Mouse (Mus musculus) lung, embryonic 16.5 days (tissue): ENCODE data around the gene Snrpf. TPM values are rescaled to one million over a fixed set of nuclear protein-coding genes. Genes with fewer than 3 reads are reported as not detected.

Experiments used
- ATAC-seq: fragments of 200-750 bp; cut with Nextera tagmentation; 2 replicates; pipeline ENCODE4 v1.8.0; 2017; ENCODE audit warnings: low read depth, mild to moderate bottlenecking, moderate library complexity
- H3K27ac ChIP-seq: fragments of 300-500 bp; sonication (generic); 2 replicates; pipeline ENCODE4 v1.5.1; 2014; ENCODE audit warnings: mild to moderate bottlenecking, control low read depth, low read length
- H3K27me3 ChIP-seq: fragments of 300-500 bp; sonication (generic); 2 replicates; pipeline ENCODE4 v1.6.1; 2014; ENCODE audit warnings: low read depth, low read length, mixed read lengths; ENCODE audit not compliant: control insufficient read depth, insufficient read depth
- H3K36me3 ChIP-seq: fragments of 300-500 bp; sonication (generic); 2 replicates; pipeline ENCODE4 v1.6.1; 2014; ENCODE audit warnings: low read length; ENCODE audit not compliant: control insufficient read depth, insufficient read depth
- H3K4me1 ChIP-seq: fragments of 300-500 bp; sonication (generic); replicated peaks from 2 replicates; pipeline ENCODE4 v1.6.1; 2014; ENCODE audit warnings: low read length, mixed read lengths; ENCODE audit not compliant: control insufficient read depth, insufficient read depth
- H3K4me2 ChIP-seq: fragments of 300-500 bp; sonication (generic); 2 replicates; pipeline ENCODE4 v1.6.1; 2014; ENCODE audit warnings: low read depth, low read length, control low read depth
- H3K4me3 ChIP-seq: fragments of 300-500 bp; sonication (generic); 2 replicates; pipeline ENCODE4 v1.5.1; 2014; ENCODE audit warnings: mild to moderate bottlenecking, low read length, control low read depth
- H3K9ac ChIP-seq: fragments of 300-500 bp; sonication (generic); 2 replicates; pipeline ENCODE4 v1.6.1; 2014; ENCODE audit warnings: low read length, control low read depth
- H3K9me3 ChIP-seq: fragments of 300-500 bp; sonication (generic); 2 replicates; pipeline ENCODE4 v1.6.1; 2016; ENCODE audit warnings: low read length; ENCODE audit not compliant: control insufficient read depth
- WGBS: fragments of 180-500 bp; shearing (Covaris S2); extraction: QIAGEN DNeasy Blood & Tissue Kit; methylation state at CpG from one replicate; pipeline ENCODE4 v1.1.7; 2014; 5-methylcytosine and 5-hydroxymethylcytosine counted together
- polyA plus RNA-seq: library from polyadenylated mRNA; unstranded; fragments of >200 nt; fragmentation: Nextera tagmentation; extraction: Ambion mirVana; gene quantifications from 2 replicates; pipeline ENCODE4 v1.2.1, GENCODE M21; 2015

Snrpf gene
- polyA plus RNA-seq, 1 experiment from 2014 or later, result 105 TPM

DNA sequence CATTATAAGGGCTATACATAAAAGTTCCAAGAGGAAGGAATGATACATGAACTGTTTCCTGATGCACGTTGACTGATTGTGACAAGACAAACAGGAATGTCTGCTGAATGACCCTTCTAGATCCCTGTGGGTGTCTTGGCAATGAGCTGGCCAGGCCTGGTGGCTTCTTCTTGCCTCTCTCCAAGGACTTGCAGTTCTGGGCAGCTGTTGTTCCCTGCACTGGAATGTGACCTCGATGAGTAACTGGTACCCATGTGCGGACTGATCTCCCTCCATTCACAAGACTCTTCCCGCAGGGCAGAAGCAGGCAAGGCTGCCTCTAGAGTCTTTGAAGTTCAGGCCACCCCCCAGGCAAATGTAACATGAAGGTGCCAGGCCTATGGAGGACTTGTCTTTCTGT is 6.3 kb upstream of the Snrpf start:
- Histone ChIP-seq H3K27me3 (no peaks in the 10 kb centered on the region), H3K4me3 (no peak overlapping the region), H3K36me3 (no peaks in the 10 kb centered on the region), H3K9ac (no peak overlapping the region), H3K27ac (no peak overlapping the region), H3K4me1 (peaks cover 3% of the 10 kb centered on the region; the same call in 1 of the 2 replicates), H3K9me3 (no peaks in the 10 kb centered on the region), H3K4me2 (no peak overlapping the region)
- ATAC-seq, result no peak
- 38% methylated on average over 4 of the region's 4 CpGs for WGBS

DNA sequence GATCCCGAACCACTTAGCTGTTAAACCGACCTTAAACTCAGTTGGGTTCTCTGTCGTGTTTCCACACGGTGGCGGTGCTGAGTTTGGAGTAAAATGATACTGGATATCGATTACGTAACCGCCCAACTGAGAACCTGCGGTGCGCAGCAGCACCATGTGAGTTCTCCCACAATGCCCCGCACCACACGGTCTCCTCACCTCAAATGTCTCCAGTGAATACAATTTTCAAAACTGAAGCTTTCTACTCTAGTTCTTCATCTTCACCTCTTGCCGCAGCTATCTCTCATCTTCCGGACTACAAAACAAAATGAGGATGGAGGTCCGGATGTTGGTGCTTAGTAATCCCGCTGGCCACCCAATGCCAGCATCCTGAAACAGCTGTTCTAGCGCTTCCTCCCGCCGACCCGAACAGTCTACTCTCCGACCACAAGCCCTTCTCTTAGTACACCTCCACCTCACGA is 4.5 kb upstream of the Snrpf start:
- Histone ChIP-seq H3K36me3 (no peaks in the 10 kb centered on the region), H3K9ac (peak overlapping the region; percentile 53), H3K4me3 (peak overlapping the region; percentile 44), H3K27me3 (no peaks in the 10 kb centered on the region), H3K4me1 (peaks cover 3% of the 10 kb centered on the region; the same call in 1 of the 2 replicates), H3K4me2 (peak overlapping the region; percentile 82), H3K9me3 (no peaks in the 10 kb centered on the region), H3K27ac (no peak overlapping the region)
- under 1% methylated on average over 22 of the region's 22 CpGs for WGBS
- ATAC-seq, result peak; percentile 41; the same call in 1 of the 2 replicates

DNA sequence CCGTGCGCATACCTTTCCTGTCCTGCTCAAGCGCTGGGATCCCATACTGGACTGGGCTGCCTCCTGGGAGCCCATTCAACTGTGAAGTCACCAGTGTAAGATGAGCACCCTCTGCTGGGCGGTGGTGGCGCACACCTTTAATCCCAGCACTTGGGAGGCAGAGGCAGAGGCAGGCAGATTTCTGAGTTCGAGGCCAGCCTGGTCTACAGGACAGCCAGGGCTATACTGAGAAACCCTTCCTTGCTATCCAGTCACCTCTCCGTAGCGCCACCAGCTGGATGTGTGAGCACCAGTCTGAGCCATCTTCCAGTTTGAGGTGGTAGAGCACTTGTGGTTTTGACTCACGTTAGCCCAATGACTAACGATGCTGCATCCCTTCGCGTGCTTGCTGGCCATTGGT is 3.0 kb upstream of the Snrpf start:
- Histone ChIP-seq H3K4me2 (no peak overlapping the region), H3K27ac (no peak overlapping the region), H3K4me3 (no peak overlapping the region), H3K36me3 (no peaks in the 10 kb centered on the region), H3K27me3 (no peaks in the 10 kb centered on the region), H3K9me3 (no peaks in the 10 kb centered on the region), H3K9ac (no peak overlapping the region), H3K4me1 (peaks cover 14% of the 10 kb centered on the region)
- WGBS, result 54% methylated on average over 12 of the region's 12 CpGs
- ATAC-seq, result no peak

DNA sequence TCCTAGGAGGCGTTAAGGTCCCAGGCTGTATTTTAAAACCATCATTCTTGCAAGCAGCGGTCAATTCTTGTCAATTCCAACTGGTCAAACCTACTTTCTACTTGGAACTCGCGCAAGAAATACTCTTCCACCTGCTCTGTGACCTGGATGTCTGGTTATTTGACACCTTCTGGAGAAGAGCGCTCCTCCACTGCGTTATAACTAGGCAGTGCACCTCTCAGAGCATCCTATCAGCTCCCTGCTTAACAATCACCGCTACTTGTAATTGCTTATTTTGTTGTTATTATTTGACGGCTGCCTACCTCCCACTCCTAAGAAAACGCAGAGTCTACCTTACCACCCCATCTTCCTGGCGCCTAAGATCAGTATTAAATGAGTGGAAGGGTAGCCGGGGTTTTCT is 710 bp downstream of the Snrpf start:
- peak overlapping the region; percentile 81 for H3K9ac ChIP-seq
- H3K36me3 ChIP-seq, result peaks cover 7% of the 10 kb centered on the region
- WGBS, result under 1% methylated on average over 11 of the region's 11 CpGs
- H3K4me3 ChIP-seq, result peak overlapping the region; percentile 82
- no peaks in the 10 kb centered on the region for H3K9me3 ChIP-seq
- H3K27ac ChIP-seq, result peak overlapping the region; percentile 52
- peaks cover 10% of the 10 kb centered on the region for H3K4me1 ChIP-seq
- ATAC-seq, result no peak
- no peaks in the 10 kb centered on the region for H3K27me3 ChIP-seq
- peak overlapping the region; percentile 71 for H3K4me2 ChIP-seq

DNA sequence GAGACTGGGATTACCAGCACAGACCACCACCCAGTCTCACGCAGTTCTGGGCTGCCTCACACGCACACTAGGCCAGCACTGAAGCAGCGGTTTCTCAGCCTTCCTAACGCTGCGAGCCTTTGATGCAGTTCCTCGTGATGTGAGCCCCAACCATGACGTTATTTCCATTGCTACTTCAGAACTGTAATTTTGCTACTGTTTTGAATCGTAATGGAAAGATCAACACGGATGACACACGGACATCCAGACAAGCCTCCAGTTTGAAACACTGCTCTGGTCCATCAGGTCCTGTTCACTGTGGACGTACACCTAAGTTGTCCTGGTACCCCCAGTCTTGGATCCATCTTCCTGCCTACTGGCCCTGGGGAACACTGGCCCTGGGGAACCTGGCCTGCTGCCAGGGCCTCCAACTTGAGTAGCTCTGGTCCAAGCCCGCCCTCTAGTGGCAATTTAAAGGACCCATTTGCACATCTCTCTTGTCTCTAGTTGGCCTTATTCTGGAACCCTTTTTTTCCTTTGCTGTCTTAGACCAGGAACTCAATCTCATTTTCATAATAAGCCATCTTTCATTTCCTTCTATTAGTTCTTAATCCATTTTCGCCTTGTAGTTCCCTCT is 12.1 kb downstream of the Snrpf start:
- H3K4me1 ChIP-seq, result no peaks in the 10 kb centered on the region
- no peak overlapping the region for H3K4me3 ChIP-seq
- ATAC-seq, result peak; percentile 57; the same call in 1 of the 2 replicates
- 63% methylated on average over 13 of the region's 13 CpGs for WGBS
- H3K4me2 ChIP-seq, result no peak overlapping the region
- H3K27me3 ChIP-seq, result no peaks in the 10 kb centered on the region
- H3K27ac ChIP-seq, result no peak overlapping the region
- no peaks in the 10 kb centered on the region for H3K9me3 ChIP-seq
- no peaks in the 10 kb centered on the region for H3K36me3 ChIP-seq
- no peak overlapping the region for H3K9ac ChIP-seq

DNA sequence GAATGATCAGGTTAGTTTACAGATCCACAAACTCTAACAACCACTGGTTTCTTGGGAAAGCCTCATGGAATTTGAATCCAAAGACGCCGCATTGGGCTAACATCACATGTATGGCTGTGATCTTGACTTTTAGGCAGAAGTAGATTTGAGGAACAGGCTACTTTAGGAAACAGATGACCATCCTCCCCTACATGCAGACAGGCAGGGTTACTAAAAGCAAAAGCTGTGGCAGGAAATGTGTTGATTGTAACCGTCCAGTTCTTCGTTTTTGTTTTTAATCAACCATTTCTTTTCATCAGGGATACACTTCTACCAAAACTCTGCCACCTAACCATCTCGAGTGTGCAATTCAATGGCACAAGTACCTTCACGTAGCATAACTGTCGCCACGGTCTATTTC is 13.5 kb downstream of the Snrpf start:
- WGBS, result 86% methylated on average over 8 of the region's 8 CpGs
- no peak overlapping the region for H3K27ac ChIP-seq
- H3K4me2 ChIP-seq, result no peak overlapping the region

DNA sequence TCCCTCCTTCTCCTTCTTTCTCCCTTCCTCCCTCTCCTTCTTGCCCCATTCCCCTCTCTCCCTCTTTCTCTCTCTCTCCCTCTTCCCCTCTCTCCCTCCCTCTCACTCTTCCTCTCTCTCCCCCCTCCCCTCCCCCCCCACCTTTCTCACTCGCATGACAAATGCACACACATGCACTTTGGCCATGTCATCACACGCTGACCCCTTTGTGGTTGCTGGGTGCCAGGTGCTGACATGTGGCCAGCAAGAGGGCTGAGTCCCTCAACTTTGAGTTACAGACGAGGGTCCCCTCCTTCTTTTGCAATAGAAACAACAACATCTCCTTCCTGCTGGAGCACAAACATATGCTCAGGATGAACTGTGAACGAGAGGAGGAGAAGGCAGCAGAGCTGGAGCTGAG is 14.5 kb downstream of the Snrpf start:
- Histone ChIP-seq H3K36me3 (no peaks in the 10 kb centered on the region), H3K4me1 (no peaks in the 10 kb centered on the region), H3K9me3 (no peaks in the 10 kb centered on the region), H3K4me3 (no peak overlapping the region), H3K9ac (no peak overlapping the region), H3K27ac (no peak overlapping the region), H3K4me2 (no peak overlapping the region), H3K27me3 (no peaks in the 10 kb centered on the region)
- no peak for ATAC-seq
- WGBS, result 42% methylated on average over 4 of the region's 4 CpGs

More for the DNA sequence above, 13.5 kb downstream of the Snrpf start:
- Histone ChIP-seq H3K9me3 (no peaks in the 10 kb centered on the region), H3K27me3 (no peaks in the 10 kb centered on the region), H3K4me1 (no peaks in the 10 kb centered on the region), H3K9ac (no peak overlapping the region), H3K36me3 (no peaks in the 10 kb centered on the region), H3K4me3 (no peak overlapping the region)
- no peak for ATAC-seq

DNA sequence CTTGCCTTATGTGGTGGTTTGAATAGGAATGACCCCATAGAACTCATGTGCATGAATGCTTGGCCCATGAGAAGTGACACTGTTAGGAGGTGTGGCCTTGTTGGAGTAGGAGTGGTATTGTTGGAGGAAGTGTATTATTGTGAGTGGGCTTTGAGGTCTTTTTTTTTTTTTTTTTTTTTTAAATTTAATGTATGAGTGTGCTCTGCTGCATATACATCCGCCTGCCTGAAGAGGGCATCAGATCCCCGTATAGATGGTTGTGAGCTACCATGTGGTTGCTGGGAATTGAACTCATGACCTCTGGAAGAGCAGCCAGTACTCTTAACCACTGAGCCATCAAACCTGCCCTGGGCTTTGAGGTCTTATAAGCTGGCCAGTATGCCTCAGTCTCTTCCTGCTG is 17.3 kb downstream of the Snrpf start:
- no peaks in the 10 kb centered on the region for H3K9me3 ChIP-seq
- 44% methylated on average over 2 of the region's 2 CpGs for WGBS
- no peaks in the 10 kb centered on the region for H3K4me1 ChIP-seq
- no peak overlapping the region for H3K4me3 ChIP-seq
- no peak overlapping the region for H3K9ac ChIP-seq
- H3K4me2 ChIP-seq, result no peak overlapping the region
- H3K36me3 ChIP-seq, result no peaks in the 10 kb centered on the region
- no peaks in the 10 kb centered on the region for H3K27me3 ChIP-seq
- no peak for ATAC-seq
- no peak overlapping the region for H3K27ac ChIP-seq

DNA sequence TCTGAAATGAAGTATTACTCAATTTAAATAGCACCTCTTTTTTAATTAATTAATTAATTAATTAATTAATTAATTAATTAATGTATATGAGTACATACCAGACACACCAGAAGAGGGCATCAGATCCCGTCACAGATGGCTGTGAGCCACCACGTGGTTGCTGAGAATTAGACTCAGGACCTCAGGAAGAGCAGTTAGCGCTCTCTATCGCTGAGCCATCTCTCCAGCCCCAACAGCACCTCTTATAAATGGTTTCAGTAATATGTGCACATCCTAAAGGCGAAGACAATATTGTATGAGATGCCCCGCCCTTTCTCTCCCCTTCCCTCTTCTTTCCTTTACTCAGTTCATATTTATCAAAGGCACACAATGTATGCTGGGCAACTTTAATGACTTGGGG is 20.8 kb downstream of the Snrpf start:
- ATAC-seq, result no peak
- no peak overlapping the region for H3K27ac ChIP-seq
- WGBS, result 80% methylated on average over 6 of the region's 6 CpGs
- no peak overlapping the region for H3K9ac ChIP-seq
- H3K9me3 ChIP-seq, result no peaks in the 10 kb centered on the region
- no peaks in the 10 kb centered on the region for H3K27me3 ChIP-seq
- H3K4me2 ChIP-seq, result no peak overlapping the region
- H3K4me1 ChIP-seq, result no peaks in the 10 kb centered on the region
- H3K36me3 ChIP-seq, result no peaks in the 10 kb centered on the region
- H3K4me3 ChIP-seq, result no peak overlapping the region
